Mouse (Mus musculus): Measurements from ENCODE around the gene D16Ertd472e.

DNA sequence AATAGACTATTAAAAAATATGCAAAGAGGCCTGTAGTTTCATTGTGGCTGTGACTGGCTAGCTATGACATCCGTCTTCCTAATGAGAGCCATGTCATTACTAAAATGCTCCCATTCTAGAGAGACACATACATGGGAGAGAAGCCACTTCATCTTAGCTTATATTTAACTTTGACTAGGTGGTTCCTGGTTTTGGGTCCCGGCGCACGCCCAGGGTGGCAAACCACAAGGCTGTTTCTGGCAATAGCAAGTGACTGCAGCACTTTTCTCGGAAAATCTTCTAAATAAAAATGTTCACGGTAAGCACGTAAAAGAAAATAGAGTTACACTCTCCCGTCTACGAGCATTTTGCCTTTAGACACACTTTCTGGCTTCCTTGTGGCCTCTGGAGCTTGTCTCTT is 74.0 kb downstream of the D16Ertd472e start:
- TF ChIP-seq POLR2A (IDR thresholded peaks at IDR 0.05; ENCODE audit: low read depth, low read length) (no peak), CTCF (IDR thresholded peaks at IDR 0.05; ENCODE audit: extremely low read depth, insufficient read depth, insufficient read length, insufficient replicate concordance) (no peak)

Data from spleen, adult 2 months (tissue).